Mouse (Mus musculus): Measurements from ENCODE around the gene Lgals9.
"Not testable (repeated sequence)": the region's sequence is repeated elsewhere in the genome, so short reads cannot be mapped to it uniquely, and the experiment has no call there.

The Lgals9 gene

DNA sequence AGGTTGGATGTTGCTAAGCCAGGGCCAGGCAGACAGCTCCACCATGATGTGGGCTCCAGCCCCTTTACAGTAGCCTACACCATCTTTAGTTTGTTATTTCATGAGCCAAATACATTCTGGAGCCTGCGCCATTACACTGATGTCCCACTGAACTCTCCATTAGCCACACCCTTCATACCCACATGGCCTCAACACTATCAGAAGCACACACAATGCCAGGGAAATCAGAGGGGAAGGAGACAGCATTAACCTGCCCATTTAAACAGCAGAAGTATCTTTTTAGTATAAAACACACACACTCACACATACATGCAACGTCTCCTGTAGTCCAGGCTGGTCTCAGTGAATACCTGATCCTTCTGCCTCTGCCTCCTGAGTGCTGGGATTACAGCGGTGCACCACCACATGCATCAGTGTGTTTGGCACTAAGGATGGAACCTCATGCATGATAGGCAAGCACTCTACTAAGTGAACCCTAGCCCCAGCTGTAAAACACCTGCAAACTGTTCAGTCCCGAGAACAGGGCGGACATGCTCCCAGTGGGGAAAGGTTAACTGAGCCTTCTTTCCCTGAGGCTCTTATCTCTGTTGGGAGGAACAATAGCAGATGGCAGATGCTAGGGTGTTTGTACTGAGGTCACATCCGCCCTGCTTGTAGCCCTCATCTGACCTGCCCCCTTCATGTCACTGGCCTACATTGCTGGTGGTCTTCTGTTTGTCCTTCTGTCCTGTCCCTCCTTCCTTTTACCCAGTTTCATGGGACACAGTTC is 23.4 kb upstream of the Lgals9 start:
- ATAC-seq (ENCODE audit: insufficient number of reproducible peaks, low FRiP score, low TSS enrichment): no peak

DNA sequence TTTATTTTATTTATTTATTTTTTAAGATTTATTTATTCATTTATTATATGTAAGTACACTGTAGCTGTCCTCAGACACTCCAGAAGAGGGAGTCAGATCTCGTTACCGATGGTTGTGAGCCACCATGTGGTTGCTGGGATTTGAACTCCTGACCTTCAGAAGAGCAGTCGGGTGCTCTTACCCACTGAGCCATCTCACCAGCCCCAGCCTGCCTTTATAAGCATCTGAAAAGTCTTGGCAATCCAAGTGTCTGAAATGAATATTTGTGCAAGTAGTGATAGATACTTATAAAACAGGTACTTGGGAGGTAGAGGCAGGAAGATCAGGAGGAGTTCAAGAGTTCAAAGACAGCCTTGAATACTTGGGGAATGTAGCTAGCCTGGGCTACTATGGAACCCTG is 22.6 kb upstream of the Lgals9 start:
- not testable (repeated sequence) for ATAC-seq (ENCODE audit: insufficient number of reproducible peaks, low FRiP score, low TSS enrichment)

DNA sequence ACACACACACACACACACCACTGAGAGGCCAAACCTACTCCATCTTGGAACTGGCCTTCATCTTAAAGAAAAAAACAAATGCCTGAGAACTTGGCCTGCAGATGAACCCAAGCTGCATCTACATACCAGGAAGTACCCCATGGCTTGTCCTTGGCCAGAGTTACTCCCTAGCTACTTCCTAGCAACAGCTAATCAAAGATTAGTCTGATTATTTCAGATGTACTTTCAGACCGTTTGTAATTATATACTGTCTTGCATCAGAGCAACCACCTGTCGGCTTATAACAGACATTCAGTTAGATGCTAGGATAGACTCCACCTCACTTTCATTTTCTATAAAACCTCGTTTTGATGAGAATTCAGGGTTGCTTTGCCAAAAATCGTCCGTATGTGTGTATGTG is 21.7 kb upstream of the Lgals9 start:
- no peak for ATAC-seq (ENCODE audit: insufficient number of reproducible peaks, low FRiP score, low TSS enrichment)

GRCm38 (mm10) chr11:79005578-79006394 is 21.0 kb upstream of the Lgals9 start:
- no peak for ATAC-seq (ENCODE audit: insufficient number of reproducible peaks, low FRiP score, low TSS enrichment)

GRCm38 (mm10) chr11:79003769-79004638 is 19.3 kb upstream of the Lgals9 start:
- ATAC-seq (ENCODE audit: insufficient number of reproducible peaks, low FRiP score, low TSS enrichment): no peak

DNA sequence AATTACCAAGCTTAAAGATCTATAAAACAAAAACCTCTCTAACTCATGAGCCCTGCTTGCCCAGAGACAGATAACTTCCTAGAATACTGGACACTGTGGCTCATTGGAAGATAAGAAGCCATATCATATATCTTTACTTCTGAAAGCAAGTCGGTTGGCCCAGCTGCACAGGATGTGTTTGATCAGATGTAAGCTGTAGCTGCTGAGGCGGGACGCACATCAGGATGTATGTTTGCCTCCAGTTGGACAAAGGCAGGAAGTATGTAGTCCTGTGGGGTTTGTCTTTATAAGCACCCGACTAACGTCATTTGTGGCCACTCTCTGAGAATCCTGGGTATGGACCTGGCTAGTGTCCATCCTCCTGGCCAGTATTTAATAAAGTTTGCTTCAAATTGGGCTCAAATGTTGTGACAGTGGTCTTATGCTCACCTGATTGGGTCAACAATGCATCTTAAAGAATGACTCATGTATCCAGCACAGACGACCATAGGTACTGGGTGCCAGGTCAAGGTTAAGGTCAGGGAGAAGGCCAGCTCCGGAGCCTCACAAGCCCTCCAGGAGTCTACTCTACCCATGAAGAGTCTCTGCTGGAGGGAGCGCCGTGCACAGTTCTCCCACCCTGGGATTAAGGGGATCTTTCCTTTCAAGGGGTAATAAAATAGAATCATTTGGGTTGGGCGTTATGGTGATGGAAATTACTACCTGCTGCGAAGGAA is 18.5 kb upstream of the Lgals9 start:
- no peak for ATAC-seq (ENCODE audit: insufficient number of reproducible peaks, low FRiP score, low TSS enrichment)

DNA sequence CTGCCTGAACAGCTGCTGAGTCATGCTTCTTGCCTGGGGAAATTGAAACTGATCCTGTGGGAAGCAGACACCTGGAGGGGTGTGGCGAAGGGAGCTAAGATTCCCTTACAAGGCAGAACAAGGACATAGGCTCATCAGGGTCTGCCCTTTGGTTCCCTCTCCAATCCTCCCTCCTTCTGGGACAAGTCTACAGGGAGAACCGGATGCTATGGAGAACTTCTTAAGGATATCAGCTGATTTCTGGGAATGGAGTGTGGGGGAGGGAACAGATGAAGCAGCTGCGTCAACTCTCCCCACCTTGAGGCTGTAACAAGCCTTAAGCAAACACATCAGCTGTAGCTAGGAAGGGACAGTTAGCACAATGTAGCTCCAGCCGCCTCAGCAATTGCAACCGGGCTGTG is 17.8 kb upstream of the Lgals9 start:
- ATAC-seq (ENCODE audit: insufficient number of reproducible peaks, low FRiP score, low TSS enrichment): no peak

DNA sequence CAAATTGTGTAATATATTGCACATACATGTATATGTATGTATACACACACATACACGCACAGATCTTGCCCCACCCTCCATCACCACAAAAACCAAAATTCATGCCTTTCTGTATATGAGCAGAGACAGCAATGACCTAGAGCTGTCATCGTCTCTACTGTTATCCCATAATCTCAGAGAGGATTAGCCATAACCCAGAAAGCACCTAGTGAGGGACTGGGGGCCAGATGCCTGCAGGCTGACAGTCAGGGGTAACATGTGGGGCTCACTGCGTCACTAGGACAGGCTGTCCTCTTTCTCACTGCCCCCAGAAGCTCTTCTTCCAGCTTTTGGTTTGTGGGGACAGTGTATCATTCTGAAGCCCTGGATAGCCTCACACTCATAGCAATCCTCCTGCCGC is 17.1 kb upstream of the Lgals9 start:
- ATAC-seq (ENCODE audit: insufficient number of reproducible peaks, low FRiP score, low TSS enrichment): no peak

- ATAC-seq (ENCODE audit: insufficient number of reproducible peaks, low FRiP score, low TSS enrichment): no peak
These were observed 14.4 kb upstream of the Lgals9 start for GRCm38 (mm10) chr11:78999118-78999517.

- not testable (repeated sequence) for ATAC-seq (ENCODE audit: insufficient number of reproducible peaks, low FRiP score, low TSS enrichment)
These were observed 6.3 kb upstream of the Lgals9 start for GRCm38 (mm10) chr11:78990875-78991543.

DNA sequence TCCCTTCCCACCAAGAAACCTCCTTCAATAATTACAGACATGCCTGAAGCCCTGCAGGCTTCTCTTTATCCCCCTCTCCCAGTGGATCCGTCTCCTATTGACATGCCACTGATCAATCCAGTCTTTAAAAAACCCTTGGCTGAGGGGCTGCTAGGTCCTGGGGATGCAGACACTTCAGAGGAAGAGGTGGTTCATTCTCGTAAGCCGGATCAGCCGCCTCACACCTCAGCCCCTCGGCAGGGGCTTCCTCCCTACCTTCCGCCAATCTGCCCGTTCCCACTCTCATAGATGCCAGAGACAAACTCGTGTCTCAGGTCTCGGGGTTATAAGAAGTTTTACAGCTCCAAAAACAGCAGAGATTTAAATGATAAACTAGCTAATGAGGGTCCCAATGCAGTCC is 5.3 kb upstream of the Lgals9 start:
- ATAC-seq (ENCODE audit: insufficient number of reproducible peaks, low FRiP score, low TSS enrichment): no peak

GRCm38 (mm10) chr11:78989206-78989605 is 4.5 kb upstream of the Lgals9 start:
- ATAC-seq (ENCODE audit: insufficient number of reproducible peaks, low FRiP score, low TSS enrichment): not testable (repeated sequence)

GRCm38 (mm10) chr11:78986311-78987002 is 1.7 kb upstream of the Lgals9 start:
- no peak for ATAC-seq (ENCODE audit: insufficient number of reproducible peaks, low FRiP score, low TSS enrichment)

- no peak for ATAC-seq (ENCODE audit: insufficient number of reproducible peaks, low FRiP score, low TSS enrichment)
These were observed 759 bp upstream of the Lgals9 start for GRCm38 (mm10) chr11:78985505-78985904.

- ATAC-seq (ENCODE audit: insufficient number of reproducible peaks, low FRiP score, low TSS enrichment): no peak
These were observed 1.2 kb downstream of the Lgals9 start for GRCm38 (mm10) chr11:78983539-78983938.

DNA sequence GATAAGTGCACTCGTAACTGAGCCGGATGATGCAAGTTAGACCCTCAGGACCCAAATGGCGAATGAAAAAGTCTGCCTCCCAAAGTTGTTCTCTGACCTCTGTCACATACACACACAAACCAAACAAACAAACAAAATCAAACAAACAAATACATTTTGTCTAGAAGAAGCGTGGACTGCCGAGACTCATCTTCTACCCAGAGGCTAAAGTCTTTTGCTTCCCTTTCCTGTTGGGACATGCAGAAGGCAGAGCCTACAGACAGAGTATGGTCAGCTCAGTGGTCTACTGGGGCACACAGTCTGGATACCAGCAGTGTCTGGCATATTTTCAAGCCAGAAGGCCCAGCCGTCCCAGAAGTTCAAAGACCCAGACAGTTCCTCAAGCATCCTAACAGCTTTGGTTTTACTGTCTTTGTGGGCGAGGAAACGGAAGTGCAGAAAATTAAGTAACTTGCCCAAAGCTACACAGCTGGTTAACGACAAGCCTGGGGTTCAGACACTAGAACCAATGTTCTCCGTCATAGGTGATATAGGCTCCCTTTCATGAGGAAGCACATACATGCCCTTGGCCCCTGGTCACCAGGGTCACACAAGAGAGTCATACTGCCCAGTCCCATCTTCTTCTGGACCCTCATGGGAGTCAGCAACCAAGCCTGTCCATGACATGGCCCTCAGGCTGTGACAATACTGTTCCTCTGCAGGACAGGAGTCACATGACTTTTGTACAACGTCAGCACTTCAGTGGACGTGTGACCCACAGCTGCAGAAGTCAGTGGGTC is 2.0 kb downstream of the Lgals9 start:
- ATAC-seq (ENCODE audit: insufficient number of reproducible peaks, low FRiP score, low TSS enrichment): no peak

DNA sequence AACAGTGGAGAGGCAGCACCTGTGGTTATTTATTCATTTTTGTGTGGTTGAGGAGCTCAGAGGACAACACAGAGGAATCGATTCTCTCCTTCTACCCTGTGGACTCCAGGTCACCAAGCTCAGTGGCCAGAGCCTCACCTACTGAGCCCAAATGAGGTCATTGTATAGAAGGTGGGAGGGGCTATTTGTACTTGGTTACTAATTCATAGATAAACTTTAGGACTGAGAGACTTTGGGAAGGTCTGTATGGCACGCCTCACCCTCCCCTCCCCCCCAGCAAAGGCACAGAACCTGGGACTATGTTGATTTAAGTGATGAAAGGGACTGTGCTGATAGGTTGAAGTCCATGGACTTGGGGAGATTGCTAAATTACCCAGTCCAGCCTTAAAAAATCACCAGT is 2.7 kb downstream of the Lgals9 start:
- ATAC-seq (ENCODE audit: insufficient number of reproducible peaks, low FRiP score, low TSS enrichment): no peak

- no peak for ATAC-seq (ENCODE audit: insufficient number of reproducible peaks, low FRiP score, low TSS enrichment)
These were observed 4.6 kb downstream of the Lgals9 start for GRCm38 (mm10) chr11:78980083-78980634.

All from cerebellum, adult (tissue).